Mouse (Mus musculus) adrenal gland, adult 8-10 months (tissue): Measurements from ENCODE around the gene Btg1. TPM values are rescaled to one million over a fixed set of nuclear protein-coding genes. Genes with fewer than 3 reads are reported as not detected.

Source experiments
- DNase-seq: peaks from one replicate; pipeline ENCODE4 v3.0.0; 2022
- total RNA-seq, 4 experiments: library from RNA; stranded (reverse); gene quantifications; 2 replicates each; pipeline ENCODE4 v1.2.4; 2022

The Btg1 gene
- total RNA-seq, 4 experiments from 2014 or later = 103 to 173 (median 127) TPM

DNA sequence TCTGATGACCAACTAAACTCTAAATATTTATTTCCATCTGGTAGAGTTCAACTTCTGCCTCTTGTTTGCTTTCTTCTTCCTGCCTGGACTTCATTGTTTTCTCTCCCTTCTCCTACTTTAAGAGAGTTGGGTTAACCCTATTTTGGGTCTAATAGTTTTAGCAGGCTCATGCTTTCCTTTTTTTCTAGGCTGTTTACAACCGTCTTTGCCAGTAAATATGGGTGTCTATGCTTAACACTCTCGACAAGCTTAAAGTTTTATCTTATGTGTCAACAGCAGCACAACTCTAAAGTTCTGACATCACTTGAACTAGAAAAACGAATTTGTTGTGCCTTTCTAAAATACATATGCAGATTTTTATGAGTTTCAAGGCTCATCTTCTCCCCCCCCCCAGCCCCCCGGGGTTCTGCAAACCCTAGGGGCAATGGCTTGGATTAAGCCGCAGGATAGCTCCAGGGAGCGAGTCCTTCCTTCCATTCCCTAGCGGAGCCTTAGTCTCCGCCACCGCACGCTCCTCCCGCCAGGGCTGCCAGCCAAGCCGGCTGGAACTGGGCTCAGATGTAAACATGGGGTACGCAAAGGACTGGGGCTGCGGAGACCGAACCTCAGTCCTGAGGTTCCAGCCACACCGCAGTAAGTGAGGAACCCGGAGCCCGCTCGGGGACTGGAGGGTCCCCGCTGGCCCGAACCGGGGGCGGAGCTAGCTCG lies 651 bp upstream of the Btg1 start:
- DNase-seq = no peak

DNA sequence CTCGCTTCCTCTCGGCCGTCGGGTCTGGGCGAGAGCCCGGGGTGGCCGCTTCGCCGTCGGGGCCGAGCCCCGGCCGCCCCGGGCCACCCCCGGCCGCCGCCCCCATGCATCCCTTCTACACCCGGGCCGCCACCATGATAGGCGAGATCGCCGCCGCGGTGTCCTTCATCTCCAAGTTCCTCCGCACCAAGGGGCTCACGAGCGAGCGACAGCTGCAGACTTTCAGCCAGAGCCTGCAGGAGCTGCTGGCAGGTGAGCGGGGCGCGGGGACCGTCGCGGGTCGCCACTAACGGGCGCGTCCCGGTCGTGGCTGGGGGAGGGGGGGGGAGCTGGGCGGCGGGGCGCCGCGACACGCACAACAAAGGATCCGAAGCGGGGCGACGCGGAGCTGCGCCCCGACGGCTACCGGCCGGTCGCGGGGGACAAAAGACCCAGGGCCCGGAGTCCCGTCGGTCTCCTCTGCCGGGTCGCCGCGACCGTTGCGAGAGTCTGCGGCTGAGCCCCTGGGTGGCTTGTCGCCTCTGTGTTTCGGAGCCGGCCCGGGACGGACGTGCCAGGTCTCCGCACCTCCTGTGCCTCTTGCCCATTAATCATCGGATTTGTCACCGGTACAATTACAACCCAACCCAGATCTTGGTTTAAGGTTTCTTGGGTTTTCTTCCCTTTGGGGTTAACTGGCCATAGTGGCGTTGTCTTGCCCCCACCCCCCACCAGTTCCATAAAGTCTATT lies 580 bp downstream of the Btg1 start:
- DNase-seq = no peak

DNA sequence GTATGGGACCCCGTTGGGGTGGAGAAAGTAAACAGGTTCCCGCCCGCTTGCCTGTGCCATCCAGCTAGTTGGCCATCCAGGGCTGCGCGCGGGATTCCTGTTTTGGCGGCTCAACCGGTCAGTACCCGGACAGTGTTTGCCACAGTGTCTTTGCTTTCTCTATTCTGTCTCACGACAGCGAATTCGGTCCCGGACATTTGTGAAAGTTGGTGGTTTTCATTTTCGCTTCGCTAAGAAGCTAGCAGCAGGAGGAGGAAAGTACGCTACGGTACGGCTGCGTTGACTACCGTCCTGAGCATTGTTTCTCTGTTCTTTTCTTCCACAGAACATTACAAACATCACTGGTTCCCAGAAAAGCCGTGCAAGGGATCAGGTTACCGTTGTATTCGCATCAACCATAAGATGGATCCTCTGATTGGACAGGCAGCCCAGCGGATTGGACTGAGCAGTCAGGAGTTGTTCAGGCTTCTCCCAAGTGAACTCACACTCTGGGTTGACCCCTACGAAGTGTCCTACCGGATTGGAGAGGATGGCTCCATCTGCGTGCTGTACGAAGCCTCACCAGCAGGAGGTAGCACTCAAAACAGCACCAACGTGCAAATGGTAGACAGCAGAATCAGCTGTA lies 1.3 kb downstream of the Btg1 start:
- DNase-seq = peak; percentile 79

DNA sequence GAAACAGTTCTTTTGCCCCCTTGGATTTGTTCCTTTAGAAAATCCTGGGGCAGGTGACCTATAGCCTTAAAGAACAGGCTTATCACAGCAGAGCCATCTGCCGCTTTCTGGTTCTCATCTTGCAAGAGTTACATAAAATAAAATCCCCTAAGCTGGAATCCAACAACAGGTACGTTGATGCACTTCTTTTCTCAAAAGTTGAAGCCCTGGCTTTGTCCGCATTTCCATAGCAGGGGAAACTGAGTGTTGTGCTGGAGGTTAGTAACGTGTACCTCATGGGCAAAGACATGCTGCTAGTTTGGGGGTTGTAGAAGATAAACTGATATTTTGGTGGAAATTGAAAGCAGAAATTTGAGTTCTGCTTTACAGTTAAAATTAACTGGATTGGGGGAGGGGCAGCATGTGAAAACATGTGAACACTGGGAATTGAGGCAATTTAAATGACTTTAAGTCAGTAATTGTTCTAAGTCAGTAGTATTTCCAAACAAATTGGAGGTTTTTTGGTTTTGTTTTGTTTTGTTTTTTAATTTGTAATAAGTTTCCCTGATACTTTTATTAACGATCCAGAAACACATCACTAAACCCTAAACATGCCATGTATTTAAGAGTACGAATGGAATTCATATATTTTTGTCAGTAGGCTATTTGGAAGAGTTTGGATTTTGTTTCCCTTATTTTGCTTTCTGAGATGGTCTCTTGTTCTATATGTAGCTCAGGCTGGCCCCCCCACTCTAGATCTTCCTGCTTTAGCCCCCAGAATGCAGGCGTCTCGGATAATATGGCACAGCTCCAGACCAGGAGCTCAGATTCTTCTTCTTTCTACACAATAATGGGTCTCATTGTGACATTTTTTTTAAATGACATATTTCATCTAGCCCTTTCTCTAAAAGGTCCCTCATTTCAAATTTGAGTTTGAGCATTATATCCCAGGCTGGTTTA lies 3.4 kb downstream of the Btg1 start:
- DNase-seq = no peak

DNA sequence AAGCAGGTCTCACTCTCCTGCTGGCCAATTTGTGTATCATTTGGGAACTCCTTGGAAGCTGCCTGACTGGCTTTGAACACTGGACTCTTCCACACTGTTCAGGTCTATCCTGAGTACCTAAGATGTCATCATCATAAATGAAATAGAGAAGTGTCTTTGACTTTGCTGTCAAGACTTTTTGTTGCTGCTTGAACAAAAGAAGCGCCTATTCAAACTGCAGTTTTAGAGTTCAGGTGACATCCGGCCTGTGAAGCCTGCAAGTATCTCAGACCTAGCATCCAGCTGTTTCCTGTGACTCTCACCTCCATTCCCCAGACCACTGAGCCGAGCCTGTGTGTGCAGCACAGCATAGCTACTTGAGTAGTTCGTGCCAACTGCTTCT lies 4.1 kb downstream of the Btg1 start:
- no peak for DNase-seq

DNA sequence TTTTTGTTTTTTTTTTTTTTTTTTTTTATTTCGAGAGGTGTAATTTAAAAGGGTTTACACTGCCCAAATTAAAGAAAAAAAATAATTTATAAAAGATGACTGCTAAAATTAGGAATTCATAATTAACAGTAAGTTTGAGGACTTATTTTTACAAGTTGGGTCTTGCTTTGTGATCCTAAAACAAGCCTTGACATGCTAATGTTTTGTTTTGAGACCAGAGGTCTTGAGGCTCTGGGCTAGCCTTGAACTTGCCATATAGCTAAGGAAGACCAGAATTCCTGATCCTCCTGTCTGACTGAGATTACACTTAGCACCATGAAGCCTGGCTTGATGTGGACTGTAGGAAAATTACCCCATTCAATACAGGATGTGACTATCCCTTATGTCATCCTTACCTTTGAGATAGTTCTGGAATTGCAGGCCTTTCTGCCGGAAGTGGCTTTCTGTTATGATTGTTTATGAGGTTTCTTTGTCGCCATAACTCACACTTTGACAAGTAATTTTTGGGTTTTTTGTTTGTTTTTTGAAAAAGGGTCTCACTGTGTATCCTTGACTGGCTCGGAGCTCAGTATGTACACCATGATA lies 4.6 kb downstream of the Btg1 start:
- no peak for DNase-seq

DNA sequence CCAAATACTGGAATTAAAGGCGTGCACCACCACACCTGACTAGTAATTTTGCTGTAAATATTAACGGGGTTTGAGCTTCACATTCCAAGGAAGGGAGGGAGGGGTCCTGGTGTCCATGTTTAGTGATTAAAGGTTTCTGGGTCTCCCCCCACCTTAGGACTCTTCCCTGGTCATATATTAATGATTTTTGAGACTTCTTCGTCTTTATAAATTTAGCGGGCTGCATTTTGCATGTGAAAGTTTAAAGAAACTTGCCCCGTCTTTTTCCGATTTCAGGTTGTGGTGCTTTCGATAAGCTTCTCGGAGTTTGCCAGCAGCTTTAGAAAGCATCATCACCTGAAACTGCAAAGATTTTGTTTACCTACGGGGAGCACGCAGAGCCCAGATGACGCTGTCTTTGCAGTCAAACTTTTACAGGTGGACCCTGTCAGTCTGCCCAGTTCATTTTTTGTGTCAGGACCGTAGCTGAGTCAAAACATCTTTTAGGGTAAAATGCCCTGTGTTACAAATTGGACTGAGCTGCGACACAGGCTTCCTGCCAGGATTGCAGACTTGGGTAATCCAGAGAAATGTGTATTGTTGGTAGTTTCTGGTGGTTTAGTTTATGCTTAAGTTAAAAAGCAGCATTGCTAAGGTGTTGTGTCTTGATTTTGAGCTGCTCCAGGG lies 5.3 kb downstream of the Btg1 start:
- no peak for DNase-seq

DNA sequence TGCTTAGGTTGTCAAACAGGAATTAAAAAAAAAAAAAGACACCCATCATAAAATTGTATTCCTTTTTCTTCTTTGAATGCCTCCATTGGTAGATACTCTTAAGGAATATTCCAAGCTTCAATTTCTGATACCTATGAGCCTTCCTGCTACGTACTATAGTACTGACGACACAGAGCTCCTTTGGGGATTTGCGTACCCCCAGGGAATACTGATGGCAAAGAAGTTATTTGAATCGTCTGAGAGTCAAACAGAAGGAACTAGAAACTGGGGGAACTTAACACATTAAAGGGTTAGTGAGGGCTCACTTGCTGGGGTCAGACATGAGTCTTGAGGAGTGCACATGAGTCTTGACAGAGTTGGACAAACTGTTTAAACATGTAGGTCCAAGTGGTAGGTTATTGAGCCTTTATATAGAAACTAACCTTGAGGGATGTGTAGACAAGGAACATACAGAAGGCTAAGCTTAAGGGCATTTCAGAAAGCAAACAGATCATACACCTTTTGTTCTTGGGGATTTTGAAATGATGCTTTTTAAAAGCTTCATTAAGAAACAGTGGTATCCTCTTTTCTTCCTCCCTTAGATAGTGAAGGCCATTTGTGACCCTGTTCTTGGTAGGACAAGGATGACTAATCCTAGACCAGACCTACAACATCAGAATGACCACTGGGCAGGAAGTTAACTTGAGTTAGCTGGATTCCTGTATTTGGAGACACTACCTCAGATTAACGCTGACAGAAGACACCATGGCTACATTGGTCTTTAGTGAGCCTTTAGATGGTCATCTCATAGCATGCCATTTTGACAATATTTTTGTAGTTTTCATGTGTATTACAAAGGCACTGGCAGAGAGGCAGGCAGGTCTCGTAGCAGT lies 6.2 kb downstream of the Btg1 start:
- DNase-seq = no peak

DNA sequence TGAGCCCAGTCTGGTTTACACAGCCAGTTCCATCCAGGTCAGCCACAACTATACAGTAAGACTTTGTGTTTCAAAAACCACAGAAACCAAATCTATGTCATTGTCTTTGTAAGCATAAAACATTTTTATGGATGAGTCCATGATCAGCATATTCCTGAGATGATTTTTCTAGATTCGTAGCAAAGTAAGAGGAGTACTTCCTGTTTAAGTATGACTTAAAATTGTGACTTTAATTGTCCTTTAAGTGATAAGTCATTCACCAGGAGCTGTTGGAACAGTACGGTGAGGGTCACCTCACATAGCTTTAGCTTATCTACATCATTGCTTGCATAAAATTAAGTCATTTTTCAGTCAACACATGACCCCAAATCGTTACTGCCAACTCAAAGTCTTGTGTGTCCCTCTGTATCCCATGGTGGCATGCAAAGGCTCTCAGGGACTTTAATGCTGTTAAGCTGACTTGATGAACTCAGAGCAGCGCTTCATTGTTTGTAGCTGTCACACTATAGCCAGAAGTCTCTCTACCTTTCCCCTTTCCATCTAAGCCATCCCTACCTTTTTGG lies 6.9 kb downstream of the Btg1 start:
- no peak for DNase-seq

DNA sequence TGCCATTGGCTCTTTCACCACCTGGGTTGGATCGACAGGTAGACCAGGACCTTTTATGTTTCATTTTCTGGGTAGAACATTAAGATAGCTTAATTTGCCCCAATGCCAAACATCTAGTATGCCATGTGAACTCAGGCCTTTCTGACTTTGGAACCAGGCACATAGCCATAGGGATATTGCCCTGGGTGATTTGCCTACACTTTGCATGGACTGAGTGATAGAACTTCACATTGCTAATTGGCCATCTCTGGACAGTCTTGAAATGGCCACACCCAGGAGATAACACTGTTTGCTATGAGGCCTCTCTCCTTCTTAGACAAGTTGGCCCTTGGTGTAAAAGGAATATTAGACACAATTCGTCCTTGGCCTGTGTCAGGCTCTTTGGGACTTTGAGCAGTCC lies 7.6 kb downstream of the Btg1 start:
- DNase-seq = no peak

DNA sequence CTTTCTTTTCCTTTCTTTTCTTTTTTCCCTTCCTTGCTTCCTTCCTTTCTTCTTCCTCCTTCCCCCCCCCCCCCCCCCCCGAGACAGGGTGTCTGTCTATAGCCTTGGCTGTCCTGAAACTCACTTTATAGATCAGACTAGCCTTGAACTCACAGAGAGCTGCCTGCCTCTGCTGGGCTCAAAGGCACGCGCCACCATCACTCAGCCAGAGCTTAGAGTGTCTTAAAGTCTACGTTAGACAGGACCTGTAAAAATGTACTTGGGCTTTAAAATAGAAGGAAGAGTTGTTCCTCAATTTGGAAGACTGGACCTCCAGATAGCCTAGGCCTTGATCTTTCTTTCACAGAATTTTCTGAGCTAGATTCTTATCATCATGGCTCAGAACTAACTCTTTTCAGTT lies 8.3 kb downstream of the Btg1 start:
- DNase-seq = no peak

DNA sequence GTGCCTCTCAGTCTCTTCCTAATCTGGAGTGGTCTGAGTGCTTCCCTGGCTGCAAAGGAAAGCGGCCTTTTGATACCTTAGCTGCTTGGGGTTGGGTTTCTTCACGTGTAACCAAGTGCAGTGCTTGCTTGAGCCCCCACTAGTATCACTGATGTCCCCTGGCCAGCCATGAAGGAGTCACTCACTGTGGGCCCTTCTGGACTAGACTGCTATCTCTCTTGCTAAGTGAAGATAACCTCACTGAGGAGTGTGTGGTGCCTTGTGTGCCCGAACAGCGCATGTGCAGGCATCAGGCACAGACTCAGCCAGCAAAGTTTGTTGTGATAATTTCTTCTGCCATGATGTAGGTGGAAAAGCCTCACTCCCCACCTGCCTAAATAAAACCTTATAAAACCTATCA lies 8.9 kb downstream of the Btg1 start:
- DNase-seq = no peak

DNA sequence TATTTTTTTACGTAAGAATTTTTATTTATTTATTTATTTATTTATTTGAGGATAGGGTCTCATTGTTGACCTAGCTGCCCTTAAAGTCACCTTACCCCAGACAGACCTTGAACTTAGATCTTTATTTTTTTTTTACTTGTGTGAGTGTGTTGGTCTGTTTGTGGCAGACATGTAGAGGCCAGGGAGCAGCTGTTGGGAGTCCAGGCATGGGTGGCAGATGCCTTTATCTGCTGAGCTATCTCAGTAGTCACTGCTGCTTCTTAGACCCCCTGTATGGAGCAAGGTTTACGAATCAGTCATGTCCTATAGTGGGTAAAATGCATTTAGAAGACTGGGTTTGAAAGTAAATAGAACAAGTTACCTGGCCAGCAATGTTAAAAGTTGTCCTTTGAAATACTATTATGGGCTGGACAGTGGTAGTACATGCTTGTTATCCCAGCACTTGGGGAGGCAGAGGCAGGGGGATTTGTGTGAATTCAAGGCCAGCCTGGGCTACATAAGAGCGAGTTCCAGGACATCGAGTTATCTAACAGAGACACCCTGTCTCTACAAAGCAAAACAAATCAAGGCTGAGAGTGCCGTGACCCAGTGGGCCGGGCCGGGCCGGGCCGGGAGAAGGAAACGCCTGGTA lies 9.4 kb downstream of the Btg1 start:
- no peak for DNase-seq

DNA sequence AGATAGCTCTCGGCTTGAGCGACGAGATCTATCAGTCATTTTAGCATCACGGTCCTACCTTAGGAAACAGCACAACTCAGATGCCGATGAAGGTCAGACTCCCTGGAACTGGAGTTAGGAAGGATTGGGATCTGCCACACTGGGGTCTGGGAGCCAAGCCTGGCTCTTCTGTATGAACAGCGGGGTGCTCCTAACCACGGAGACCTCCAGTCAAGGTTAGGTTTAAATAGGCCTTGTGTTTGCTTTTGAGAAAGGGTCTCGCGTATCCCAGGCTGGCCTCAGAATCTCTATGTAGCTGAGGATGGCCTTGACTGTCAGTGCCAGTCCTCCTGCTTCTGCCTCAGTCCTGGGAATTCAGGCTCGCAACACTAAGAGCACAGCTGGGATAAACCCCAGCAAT lies 10.5 kb downstream of the Btg1 start:
- no peak for DNase-seq

DNA sequence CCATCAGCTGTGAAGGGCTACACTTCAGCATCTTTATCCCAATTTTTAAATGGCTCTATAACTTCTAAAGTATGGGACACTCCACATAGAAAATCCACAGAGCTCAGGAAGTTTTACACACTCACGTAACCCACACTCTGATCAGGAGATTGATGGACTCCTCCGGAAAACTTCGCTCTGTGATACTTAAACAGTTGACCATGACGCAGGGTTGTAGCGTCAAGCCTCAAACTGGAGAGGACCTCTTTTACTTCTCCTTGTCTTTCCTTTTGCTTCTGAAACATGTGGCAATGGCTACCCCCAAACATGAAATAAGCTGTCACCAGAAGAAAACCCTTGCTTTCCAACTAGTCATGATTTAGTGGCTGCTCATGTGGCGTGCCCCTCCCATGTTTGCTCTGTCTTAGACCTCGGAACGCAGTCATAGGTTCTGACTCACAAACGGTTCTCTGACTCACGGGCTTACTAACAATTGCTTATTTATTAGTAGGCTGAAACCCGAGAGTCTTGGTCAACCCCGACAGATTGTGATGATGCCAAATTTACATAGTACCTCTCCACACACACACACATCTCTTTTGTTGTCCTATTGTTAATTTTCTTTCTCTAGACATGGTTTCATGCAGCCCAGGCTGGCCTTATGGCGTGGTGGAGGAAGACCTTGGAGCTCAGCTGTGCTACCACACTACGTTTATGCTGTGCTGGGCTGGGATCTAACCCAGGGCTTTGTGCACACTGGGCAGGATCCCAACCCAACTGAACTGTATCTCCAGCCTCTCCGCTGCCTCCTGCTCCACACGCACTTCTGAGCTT lies 11.5 kb downstream of the Btg1 start:
- DNase-seq = peak; percentile 77

DNA sequence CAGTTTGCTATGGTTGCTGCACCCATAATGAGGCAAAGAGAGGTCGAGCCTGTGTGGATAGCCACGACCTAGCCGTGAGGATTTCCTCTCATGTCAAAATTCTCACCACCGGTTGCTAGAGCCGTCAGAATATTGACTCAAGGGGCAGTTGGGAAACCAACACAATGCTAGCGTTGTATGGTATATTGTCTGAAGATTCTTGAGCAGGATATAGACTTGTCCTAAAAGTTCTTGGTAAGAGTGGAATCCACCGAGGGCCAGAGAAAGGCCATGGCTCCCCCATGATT lies 12.1 kb downstream of the Btg1 start:
- no peak for DNase-seq

DNA sequence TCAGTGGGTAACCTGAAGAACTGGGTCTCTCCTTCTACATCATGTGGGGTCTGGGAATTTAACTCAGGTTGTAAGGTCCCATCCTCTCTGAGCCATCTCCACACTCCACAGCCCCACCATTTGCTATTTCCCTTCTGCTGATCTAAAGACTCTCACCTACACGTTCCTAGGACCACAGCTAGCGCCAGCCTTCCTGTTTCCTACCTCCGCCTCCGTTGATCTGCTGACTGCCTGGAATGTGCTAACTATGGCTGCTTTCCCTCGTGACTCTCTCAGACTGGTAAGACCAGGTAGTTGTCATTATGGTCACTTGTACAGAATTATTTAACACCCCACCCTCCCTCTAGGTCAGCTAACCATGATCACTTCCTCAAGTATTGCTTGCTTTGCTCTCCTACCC lies 13.3 kb downstream of the Btg1 start:
- DNase-seq = no peak

DNA sequence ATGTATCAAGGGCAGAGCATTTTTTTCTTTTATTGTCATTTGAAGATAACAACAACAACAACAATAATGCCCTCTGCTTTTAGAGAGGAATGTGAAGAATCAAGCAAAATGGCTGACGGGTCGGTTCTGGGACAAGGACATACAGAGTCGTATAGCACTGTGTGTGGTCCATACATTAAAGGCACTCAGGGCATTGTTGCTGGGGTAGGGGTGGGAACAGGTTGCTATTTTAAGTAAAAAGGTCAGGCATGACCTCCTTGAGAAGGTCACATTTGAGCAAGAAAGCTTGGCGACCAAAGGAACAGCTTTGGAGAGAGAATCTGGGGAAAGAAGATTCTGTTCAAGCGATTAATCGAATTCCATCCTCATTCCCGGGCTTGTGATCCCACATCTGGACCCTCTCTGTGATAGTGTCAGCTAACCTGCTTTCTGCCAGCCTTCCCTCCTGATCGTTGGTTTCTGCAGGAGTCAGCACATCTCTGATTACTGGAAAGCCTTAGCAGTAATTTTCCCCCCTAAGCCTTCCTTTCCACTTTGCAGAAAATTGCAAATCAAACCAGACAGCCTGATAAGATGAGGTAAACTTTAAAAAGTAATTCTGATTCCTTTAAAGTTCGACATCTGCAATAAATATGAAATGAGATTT lies 14.4 kb downstream of the Btg1 start:
- no peak for DNase-seq
